Mouse (Mus musculus): Measurements from ENCODE around the gene Olfr1469. TPM values are rescaled to one million over a fixed set of nuclear protein-coding genes. Genes with fewer than 3 reads are reported as not detected.
"Not testable (repeated sequence)": the region's sequence is repeated elsewhere in the genome, so short reads cannot be mapped to it uniquely, and the experiment has no call there.

Olfr1469 gene
- polyA plus RNA-seq (2015; fragmentation: Nextera tagmentation; extraction: Ambion mirVana) = not detected in 2 replicates

DNA sequence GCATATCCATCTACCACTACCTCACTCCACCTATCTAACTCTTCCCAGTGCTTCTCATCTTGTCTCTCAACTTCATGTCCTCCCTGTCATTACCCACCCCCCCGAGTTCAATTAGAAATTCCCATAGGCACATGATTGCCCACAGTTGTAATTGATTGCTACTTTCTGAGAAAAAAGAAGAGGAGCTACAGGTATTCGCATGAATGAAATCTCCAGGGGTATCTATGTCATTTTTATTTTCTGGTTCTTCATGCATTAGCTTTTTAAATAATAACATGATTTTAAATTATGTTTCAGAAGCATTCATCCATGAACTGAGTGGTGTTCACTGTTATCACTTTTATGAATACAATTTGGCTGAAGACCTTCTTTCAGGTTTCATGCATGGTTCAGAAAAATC lies at the start of gene Olfr1469:
Gene Olfr1469 (plus strand): TSS at position 301 of the 400 bp plus-strand sequence.
- Histone ChIP-seq H3K4me2 (ENCODE audit: low read depth, low read length) (no peak within 1 kb of the TSS), H3K9ac (ENCODE audit: low read length) (no peak within 1 kb of the TSS), H3K27me3 (ENCODE audit: control insufficient read depth, insufficient read depth, low read depth, low read length) (no peaks in the 10 kb centered on the region), H3K9me3 (ENCODE audit: control insufficient read depth, low read length) (no peaks in the 10 kb centered on the region; the same call in 1 of the 2 replicates), H3K27ac (ENCODE audit: low read length) (no peak within 1 kb of the TSS), H3K4me3 (ENCODE audit: low read length) (no peak within 1 kb of the TSS), H3K36me3 (ENCODE audit: control insufficient read depth, insufficient read depth, low read length) (no peaks in the 10 kb centered on the region), H3K4me1 (replicated peaks; ENCODE audit: control insufficient read depth, insufficient read depth, low read length) (no peaks in the 10 kb centered on the region)
- 57% methylated on average over 2 of the region's 2 CpGs for WGBS
- ATAC-seq (ENCODE audit: low read depth) = no peak

DNA sequence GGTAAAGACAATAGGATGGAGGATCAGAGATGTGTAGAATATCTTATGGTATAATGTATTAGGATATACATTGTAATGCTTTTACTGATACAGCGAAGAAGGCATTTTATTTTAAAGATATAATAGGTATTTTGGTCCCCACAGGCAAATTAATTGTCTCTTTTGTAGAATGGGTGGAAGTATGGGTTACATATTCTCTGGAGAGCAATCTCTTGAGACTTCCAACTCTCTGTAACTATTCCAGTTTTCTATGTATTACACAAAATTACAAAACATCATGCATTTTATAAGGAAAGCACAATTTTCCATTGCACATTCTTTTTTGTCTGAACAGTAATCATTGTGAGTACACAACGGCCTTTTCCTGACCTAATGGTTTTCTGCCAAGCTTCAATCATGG lies 45.7 kb upstream of the Olfr1469 start, which contains the start of gene Olfr1467:
Gene Olfr1467 (plus strand): TSS at position 301 of the 400 bp plus-strand sequence.
- 55% methylated on average over 2 of the region's 2 CpGs for WGBS

DNA sequence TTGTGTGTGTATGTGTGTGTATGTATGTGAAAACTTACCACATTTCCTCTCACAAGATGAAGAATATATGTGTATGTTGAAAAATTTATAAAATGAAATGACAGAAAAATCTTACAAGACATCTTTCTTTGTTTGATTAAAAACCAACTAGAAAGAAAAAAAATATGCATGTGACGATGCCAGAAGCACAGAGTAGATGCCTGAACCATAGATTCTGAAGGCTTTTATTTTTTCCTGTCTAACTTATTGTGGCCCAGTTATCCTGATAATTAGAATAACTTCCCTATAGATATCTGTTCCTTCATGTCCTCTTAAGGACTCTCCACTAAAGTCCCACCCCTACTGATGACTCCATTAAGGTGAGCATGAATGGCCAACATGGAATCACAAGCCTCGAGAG lies 35.5 kb downstream of the Olfr1469 start, which contains the start of gene Olfr1471:
Gene Olfr1471 (plus strand): TSS at position 301 of the 400 bp plus-strand sequence.
- not testable (repeated sequence) for H3K27me3 ChIP-seq (ENCODE audit: control insufficient read depth, insufficient read depth, low read depth, low read length); H3K4me3 ChIP-seq (ENCODE audit: low read length); ATAC-seq (ENCODE audit: low read depth); H3K4me1 ChIP-seq (replicated peaks; ENCODE audit: control insufficient read depth, insufficient read depth, low read length); H3K9ac ChIP-seq (ENCODE audit: low read length); H3K36me3 ChIP-seq (ENCODE audit: control insufficient read depth, insufficient read depth, low read length); H3K9me3 ChIP-seq (ENCODE audit: control insufficient read depth, low read length); H3K4me2 ChIP-seq (ENCODE audit: low read depth, low read length); H3K27ac ChIP-seq (ENCODE audit: low read length)
- WGBS = 61% methylated on average over 2 of the region's 2 CpGs

More for the DNA sequence above, 45.7 kb upstream of the Olfr1469 start, which contains the start of gene Olfr1467:
- no peak within 1 kb of the TSS for H3K9ac ChIP-seq (ENCODE audit: low read length)
- H3K36me3 ChIP-seq (ENCODE audit: control insufficient read depth, insufficient read depth, low read length) = no peaks in the 10 kb centered on the region
- H3K4me2 ChIP-seq (ENCODE audit: low read depth, low read length) = no peak within 1 kb of the TSS
- no peaks in the 10 kb centered on the region for H3K27me3 ChIP-seq (ENCODE audit: control insufficient read depth, insufficient read depth, low read depth, low read length)
- H3K4me1 ChIP-seq (replicated peaks; ENCODE audit: control insufficient read depth, insufficient read depth, low read length) = no peaks in the 10 kb centered on the region
- no peak for ATAC-seq (ENCODE audit: low read depth)
- no peak within 1 kb of the TSS for H3K27ac ChIP-seq (ENCODE audit: low read length)
- H3K9me3 ChIP-seq (ENCODE audit: control insufficient read depth, low read length) = peaks cover 4% of the 10 kb centered on the region; the same call in 1 of the 2 replicates
- no peak within 1 kb of the TSS for H3K4me3 ChIP-seq (ENCODE audit: low read length)

DNA sequence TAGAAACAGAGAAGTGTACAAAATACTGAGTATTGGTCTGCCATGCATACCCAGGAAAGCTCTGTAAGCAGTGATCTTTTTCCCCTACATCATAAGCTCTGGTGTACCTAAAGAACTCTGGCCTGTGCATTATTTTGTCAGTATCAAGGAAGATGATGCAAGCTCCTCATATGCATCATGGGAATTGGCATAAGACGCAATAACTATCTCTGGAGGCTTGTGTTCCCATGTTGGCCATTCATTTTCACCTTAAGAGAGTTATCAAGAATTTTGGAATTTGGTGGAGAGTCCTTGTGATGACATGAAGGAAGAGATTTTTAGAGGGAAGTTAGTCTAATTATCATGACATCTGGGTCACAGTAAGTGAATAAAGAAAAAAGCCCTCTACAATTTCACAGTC lies 48.3 kb downstream of the Olfr1469 start, which contains the start of gene Olfr1472:
Gene Olfr1472 (minus strand): TSS at position 101 of the 400 bp plus-strand sequence.
- Histone ChIP-seq H3K4me1 (replicated peaks; ENCODE audit: control insufficient read depth, insufficient read depth, low read length) (no peaks in the 10 kb centered on the region), H3K9me3 (ENCODE audit: control insufficient read depth, low read length) (no peaks in the 10 kb centered on the region), H3K9ac (ENCODE audit: low read length) (no peak within 1 kb of the TSS), H3K4me3 (ENCODE audit: low read length) (no peak within 1 kb of the TSS), H3K27me3 (ENCODE audit: control insufficient read depth, insufficient read depth, low read depth, low read length) (no peaks in the 10 kb centered on the region), H3K36me3 (ENCODE audit: control insufficient read depth, insufficient read depth, low read length) (no peaks in the 10 kb centered on the region), H3K27ac (ENCODE audit: low read length) (no peak within 1 kb of the TSS), H3K4me2 (ENCODE audit: low read depth, low read length) (no peak within 1 kb of the TSS)
- ATAC-seq (ENCODE audit: low read depth) = no peak
- WGBS = 66% methylated on average over 1 of the region's 1 CpGs

Other genes starting within 250 kb of the Olfr1469 start
- gene Olfr1461, start 244.8 kb upstream of the Olfr1469 start, polyA plus RNA-seq (2015; fragmentation: Nextera tagmentation; extraction: Ambion mirVana) = not detected in 2 replicates
- not detected in 2 replicates for gene Olfr1462, start 222.1 kb upstream of the Olfr1469 start, polyA plus RNA-seq (2015; fragmentation: Nextera tagmentation; extraction: Ambion mirVana)
- gene Olfr1463, start 176.5 kb upstream of the Olfr1469 start, polyA plus RNA-seq (2015; fragmentation: Nextera tagmentation; extraction: Ambion mirVana) = not detected in 2 replicates
- gene Olfr1465, start 92.3 kb upstream of the Olfr1469 start, polyA plus RNA-seq (2015; fragmentation: Nextera tagmentation; extraction: Ambion mirVana) = not detected in 2 replicates
- not detected in 2 replicates for gene Olfr1466, start 69.0 kb upstream of the Olfr1469 start, polyA plus RNA-seq (2015; fragmentation: Nextera tagmentation; extraction: Ambion mirVana)
- gene Olfr1467, start 45.6 kb upstream of the Olfr1469 start, polyA plus RNA-seq (2015; fragmentation: Nextera tagmentation; extraction: Ambion mirVana) = not detected in 2 replicates
- gene Olfr1471, start 35.6 kb downstream of the Olfr1469 start, polyA plus RNA-seq (2015; fragmentation: Nextera tagmentation; extraction: Ambion mirVana) = not detected in 2 replicates
- not detected in 2 replicates for gene Olfr1472, start 48.2 kb downstream of the Olfr1469 start, polyA plus RNA-seq (2015; fragmentation: Nextera tagmentation; extraction: Ambion mirVana)
- gene Olfr1474, start 61.7 kb downstream of the Olfr1469 start, polyA plus RNA-seq (2015; fragmentation: Nextera tagmentation; extraction: Ambion mirVana) = not detected in 2 replicates
- not detected in 2 replicates for gene Olfr1475, start 72.3 kb downstream of the Olfr1469 start, polyA plus RNA-seq (2015; fragmentation: Nextera tagmentation; extraction: Ambion mirVana)
- gene Olfr1477, start 92.7 kb downstream of the Olfr1469 start, polyA plus RNA-seq (2015; fragmentation: Nextera tagmentation; extraction: Ambion mirVana) = not detected in 2 replicates
- gene Olfr1480, start 120.1 kb downstream of the Olfr1469 start, polyA plus RNA-seq (2015; fragmentation: Nextera tagmentation; extraction: Ambion mirVana) = not detected in 2 replicates
- gene Olfr1484, start 175.7 kb downstream of the Olfr1469 start, polyA plus RNA-seq (2015; fragmentation: Nextera tagmentation; extraction: Ambion mirVana) = not detected in 2 replicates
- not detected in 2 replicates for gene Olfr1487, start 209.5 kb downstream of the Olfr1469 start, polyA plus RNA-seq (2015; fragmentation: Nextera tagmentation; extraction: Ambion mirVana)
- gene Olfr1489, start 223.8 kb downstream of the Olfr1469 start, polyA plus RNA-seq (2015; fragmentation: Nextera tagmentation; extraction: Ambion mirVana) = not detected in 2 replicates
- gene Olfr1490, start 243.2 kb downstream of the Olfr1469 start, polyA plus RNA-seq (2015; fragmentation: Nextera tagmentation; extraction: Ambion mirVana) = not detected in 2 replicates